Mouse (Mus musculus) left cerebral cortex, postnatal 36 days (tissue): ENCODE measurements around the gene Tbc1d10a. TPM values are rescaled to one million over a fixed set of nuclear protein-coding genes. Genes with fewer than 3 reads are reported as not detected.

Experiments used
- DNase-seq, 2 experiments: peaks; one replicate each; pipeline ENCODE4 v3.0.0; 2021 to 2022; ENCODE audit warnings: low spot score in 2 of 2, mixed read lengths in 1 of 2
- intact Hi-C: fragments of 180-260 bp; cut with DNase I; formaldehyde crosslinking; loops from one replicate; pipeline ENCODE4 v1.15.1; 2025
- total RNA-seq, 2 experiments: library from RNA; stranded (reverse); gene quantifications; 2 replicates each; pipeline ENCODE4 v1.2.3; 2021

Gene Tbc1d10a
- 10 to 100 TPM; 32.7 to 36.2 TPM for total RNA-seq

DNA sequence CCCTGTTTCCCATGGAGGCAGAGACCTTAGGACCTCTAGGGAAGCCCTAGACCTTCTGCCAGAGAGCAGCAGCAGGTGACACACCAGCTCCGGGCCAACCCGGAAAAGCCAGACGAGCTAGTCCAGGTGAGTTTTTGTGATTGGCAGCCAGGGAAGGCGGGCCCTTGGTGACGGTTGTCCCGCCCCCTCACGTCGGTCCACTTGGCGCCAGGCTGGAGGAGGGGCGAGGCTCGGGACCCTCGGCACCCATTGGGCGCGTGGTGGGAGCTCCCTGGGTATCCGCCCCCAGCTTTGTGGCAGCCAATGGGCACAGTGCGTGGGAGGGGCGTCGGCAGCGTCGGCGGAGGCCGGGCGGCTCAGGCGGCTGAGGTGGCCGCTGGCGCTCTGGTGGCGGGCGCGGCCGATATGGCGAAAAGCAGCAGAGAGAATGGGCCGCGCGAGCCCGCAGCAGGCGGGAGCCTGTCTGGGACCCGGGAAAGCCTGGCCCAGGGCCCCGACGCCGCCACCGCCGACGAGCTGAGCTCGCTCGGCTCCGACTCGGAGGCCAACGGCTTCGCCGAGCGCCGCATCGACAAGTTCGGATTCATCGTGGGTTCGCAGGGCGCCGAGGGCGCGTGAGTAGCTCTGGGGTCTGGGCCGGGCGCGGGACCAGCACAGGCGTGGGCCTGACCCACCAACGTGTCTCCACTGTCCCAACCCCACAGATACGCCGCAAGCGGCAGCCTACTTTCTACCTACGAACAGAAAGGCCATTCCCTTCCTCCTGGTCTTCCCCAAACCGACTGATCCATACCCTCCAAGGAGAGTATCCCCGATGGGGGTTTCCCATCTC is at the start of gene Tbc1d10a:
Tbc1d10a (plus strand) TSS at position 304 of the 832 bp plus-strand sequence.
- intact Hi-C loops: no loop called here

DNA sequence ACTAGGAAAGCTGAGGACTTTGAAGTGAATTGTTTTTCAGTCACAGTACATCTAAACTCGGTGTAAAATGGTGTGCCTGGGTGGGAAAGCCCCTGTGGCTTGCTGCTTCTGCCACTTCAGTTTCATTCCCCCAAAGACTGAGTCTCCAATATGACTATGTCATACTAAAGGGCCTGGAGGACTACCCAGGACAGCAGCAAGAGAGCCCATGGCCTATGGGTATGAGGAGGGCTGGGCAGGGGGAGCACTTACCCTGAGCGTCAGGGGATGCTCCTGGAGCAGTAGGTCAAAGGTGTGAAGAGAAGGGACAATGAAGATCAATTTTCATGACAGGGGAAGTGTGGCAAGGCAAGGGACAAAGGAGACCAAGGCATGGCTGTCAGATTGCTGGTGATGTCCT is 47.6 kb upstream of the Tbc1d10a start:
- DNase-seq: no peak
- intact Hi-C loops: loop anchor here (5.0 to 10.0 kb wide), 2 partner anchors 43 to 276 kb away; no protein-coding TSS in a partner anchor

More for the DNA sequence above, at the start of gene Tbc1d10a:
- DNase-seq: peak; percentile 98

DNA sequence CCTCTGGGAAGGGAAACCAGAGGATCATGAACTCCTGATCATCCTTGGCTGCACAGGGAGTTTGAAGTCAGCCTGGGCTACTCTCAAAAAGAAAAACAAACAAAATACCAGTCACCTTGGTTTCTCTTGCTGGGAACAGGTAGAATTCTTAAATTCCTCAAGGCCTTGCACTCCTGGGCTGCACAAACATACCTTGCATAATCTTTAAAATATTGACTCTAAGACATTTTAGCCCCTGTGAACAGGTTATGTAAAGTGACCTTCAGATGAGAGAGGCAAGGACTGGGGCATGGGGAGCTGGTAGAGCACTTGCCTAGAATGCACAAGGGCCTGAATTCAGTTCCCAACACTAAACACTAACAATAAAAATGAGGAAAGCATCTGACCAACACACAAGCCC is 45.1 kb upstream of the Tbc1d10a start:
- DNase-seq: no peak
- intact Hi-C loops: no loop called here

DNA sequence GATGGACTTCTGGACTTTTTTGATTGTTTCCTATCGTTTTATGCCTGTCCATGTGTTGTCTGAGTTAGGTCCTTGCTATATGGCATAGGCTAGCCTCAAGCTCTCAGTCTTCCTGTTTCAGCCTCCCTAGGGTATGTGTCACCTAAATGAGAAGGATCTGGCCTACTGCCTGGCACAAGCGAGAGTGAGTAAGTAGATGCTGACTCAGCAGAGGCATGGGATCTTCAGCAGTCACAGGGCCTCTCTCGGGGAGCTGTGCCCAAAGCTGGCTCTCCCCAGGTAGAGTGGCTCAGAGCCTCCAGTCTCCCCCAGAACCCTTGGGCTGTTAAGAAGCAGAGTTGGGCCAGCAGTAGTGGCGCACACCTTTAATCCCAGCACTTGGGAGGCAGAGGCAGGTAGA is 44.2 kb upstream of the Tbc1d10a start:
- DNase-seq: no peak
- intact Hi-C loops: no loop called here

DNA sequence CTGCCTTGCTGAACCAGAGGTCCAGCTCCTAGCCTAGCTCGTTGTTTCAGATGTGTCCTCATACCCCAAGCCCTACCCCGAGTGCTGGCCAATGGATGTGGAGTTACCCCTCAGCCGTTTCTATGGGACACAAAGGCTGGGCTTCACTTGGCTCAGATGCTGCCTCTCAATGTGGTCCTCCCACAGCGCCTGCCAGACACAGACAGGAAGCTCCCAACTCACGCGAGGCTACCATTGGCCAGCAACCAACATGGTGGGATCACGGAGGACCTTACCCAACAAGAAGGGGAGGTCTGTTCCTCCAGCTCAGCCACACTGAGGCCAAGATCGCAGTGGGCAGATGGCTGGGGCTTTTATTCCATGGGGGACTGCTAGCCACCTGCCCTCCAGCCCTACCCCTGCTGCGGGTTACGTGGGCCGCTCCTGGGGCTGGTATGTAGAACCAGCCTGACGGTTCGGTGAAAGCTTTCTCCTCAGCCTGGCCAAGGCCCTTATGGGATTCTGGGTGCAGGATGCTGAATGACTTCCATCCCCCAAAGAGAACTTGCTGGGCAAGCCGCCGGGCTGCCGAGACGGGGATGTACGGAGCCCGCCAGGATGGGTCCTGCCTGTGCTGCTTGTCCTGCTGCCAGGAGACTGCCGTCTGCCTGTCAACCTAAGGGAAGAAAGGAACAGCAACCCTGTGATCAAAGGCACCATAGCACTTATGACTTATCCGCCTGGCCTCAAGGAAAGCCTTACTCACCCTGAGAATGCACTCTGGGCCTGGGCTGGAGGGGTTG is 43.1 kb upstream of the Tbc1d10a start:
- intact Hi-C loops: no loop called here
- no peak for DNase-seq

DNA sequence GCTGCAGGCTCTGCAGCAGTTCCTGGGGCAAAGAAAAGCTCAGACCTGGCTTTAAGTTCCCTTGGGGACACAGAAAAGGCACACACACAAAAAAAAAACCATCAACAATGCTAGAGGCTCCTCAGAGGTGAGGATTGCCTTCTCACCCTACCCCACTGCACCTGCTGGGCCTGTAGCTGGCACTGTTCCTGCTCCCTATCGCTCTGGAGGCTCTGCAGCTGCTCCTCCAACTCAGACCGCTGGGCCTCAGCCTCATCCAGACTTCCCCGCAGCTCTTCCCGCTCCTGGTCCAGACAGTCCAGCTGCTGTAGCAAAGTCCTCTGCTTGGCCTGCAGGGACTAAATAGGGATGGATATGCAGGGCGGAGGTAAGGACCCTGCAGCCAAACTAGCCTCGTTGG is 40.2 kb upstream of the Tbc1d10a start:
- DNase-seq: no peak
- intact Hi-C loops: no loop called here

DNA sequence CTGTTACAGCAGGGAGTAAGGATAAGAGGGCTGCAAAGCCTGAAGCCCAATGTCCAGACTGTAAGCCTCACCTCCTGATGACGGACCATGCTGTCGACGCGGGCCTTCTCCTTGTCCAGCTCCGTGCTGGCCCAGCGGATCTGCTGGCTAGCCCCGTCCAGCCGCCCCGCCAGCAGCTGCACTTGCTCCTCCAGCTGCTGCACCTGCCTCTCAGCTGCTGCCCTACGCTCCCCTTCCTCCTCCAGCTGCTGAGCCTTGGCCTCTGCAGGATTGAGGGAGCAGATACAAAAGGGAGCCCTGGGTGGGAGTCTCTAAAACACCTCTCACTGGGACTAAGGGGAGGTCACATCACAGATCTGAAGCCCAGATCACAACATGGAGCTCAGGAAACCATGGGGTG is 39.5 kb upstream of the Tbc1d10a start:
- no peak for DNase-seq

DNA sequence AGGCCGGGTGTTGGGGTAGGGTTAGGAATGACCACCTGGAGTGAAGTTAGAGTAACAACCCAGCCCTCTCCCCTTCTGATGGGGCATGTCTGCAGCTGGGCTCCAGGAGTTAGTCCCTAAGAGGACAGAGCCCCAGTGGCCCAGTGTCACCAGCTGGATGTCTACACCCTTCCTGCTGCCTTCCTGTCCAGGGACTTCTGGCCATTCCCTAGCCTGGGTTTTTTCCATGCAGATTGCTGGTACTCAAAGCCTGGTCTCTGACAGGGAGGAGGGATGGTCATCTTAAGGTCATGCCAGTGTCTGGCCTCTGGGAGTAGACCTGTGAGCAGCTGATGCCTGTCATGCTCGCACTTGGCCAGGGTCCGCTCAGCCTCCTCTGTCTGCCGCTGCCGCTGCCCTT is 38.5 kb upstream of the Tbc1d10a start:
- intact Hi-C loops: no loop called here
- DNase-seq: no peak

More for the DNA sequence above, 39.5 kb upstream of the Tbc1d10a start:
- intact Hi-C loops: no loop called here

DNA sequence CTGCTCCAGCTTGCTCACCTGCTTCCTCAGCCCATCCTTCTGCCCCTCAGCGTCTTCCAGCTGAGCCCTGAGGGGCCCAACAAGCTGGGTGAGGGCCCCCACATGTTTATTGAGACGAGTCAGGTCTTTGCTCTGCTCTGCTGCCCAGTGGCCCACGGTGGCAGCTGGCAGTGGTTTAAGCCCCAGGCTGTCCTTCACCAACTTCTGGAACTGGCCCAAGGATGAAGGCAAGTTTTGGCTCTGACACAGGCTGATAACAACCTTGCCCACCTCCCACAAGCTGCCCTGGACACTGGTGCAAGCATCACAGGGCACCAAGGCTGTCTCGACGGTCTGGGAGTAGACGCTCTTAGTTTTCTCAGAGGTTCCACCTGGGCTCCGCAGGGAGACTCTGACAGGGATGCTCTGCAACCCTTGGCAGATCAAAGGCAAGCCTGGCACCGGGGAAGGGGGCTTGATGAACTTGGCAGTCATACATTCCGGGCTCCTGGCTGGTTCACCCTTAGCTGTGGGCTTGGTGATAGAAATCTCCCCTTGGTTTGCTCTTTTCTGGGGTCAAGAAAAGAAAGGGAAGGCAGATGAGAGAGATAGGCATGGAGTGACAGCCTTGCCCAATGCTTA is 37.9 kb upstream of the Tbc1d10a start:
- intact Hi-C loops: no loop called here
- no peak for DNase-seq

DNA sequence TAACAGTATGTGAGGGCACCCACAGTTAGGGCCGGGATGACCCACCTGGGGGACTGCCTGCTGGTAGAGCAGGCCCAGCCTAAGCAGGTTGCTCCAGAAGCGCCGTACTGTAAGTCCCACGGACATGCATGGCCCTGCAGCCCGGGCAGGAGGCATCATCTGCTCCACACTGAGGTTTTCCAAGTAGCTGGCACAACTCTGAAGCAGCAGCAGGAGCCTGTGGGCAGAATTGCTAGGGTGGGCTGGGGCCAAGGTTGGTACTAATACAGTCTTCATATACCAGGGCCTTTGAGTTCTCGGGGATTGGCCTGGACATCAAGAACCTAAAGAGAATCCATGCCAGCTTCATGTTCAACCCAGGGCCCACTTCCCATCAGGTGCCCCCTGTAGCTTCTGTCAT is 36.7 kb upstream of the Tbc1d10a start:
- intact Hi-C loops: no loop called here
- no peak for DNase-seq

DNA sequence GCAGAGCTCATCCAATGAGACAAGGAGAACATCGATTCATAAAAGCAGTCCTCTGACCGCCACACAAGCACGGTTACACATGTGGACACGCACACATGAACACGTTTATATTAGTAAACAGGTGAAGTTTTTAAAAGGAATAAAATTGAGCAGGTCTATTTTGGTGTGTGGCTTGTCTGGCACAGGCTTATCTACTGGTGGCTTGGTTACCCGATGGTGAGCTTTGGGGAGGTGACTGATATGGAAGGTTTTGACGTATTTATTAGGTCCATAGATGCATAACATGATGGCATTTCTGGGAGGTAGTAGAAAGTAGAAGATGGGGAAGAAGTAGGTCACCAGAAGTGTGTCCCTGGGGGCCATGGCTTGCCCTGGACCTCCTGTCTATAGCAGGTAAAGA is 32.9 kb upstream of the Tbc1d10a start:
- intact Hi-C loops: no loop called here
- DNase-seq: no peak

DNA sequence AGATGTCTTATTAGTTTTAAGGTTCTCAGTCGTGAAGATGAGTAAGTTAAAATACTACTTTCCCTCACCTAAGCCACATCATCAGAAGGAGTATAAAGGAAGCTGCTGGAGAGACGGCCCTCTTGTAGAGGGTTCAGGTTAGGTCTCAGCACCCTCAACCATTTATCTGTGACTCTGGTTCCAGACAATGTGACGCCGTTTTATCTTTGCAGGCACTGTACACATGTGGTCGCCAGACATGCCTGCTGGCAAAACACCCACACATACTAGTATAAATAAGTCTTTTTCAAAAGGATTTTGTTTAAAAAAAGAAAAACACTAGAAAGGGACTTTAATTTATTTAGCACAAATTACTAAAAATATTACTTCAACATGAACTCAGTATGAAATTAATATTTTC is 30.9 kb upstream of the Tbc1d10a start:
- intact Hi-C loops: no loop called here
- DNase-seq: no peak

DNA sequence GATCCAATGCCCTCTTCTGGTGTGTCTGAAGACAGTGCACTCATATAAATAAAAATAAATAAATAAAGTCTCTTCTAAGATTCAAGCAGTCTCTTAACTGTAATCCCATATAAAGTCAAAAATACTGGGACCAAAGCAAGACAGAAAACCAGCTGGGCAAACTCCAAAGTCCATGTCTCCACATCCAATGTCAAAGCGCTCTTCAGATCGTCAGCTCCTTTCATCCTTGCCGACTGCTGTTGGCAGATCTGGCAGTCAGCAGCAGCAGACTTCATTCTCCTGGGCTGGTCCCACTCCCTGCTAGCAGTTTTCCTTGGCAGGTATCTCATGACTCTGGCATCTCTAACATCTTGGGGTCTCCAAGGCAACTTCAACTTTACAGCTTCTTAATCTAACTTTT is 27.9 kb upstream of the Tbc1d10a start:
- no peak for DNase-seq
- intact Hi-C loops: no loop called here

DNA sequence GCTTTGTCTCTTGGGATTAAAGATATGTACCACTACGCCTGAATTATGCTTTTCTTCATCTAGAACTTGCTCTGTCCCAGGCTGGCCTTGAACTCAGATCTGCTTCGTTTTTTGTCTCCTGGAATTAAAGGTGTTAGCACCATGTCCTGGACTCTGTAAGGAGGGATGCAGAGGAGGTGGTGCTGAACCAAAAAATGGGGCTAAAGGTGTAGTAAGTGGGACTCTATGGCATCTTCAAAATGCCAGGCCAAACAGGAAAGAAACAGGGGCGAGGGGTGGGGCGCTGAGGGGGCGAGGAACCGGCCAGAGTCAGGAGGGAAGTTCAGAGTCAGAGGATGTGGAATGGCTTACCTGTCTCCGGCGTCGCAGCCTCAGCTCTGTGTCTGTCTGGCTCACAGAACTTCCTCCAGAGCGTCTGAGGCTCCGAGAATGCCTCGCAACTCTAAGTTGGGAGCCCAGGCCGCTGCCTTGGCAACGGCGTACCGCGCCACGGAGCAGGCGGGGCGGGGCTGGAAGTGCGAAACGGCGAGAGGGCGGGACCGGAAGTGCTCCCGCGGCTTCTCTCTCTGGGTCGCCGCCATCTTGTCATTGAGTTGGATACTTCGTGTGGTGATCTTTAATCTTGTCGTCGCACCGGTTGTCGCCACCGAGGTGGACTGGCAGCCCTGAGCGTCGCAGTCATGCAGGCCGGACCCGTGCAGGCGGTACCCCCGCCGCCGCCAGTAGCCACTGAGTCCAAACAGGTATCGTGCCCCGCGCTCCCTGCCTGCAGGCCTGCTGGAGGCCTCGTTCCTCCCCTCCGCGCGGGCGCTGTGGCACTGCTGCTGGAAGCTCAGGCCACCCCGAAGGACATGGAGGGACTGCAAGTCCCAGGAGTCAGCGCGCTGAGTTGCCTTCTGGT is 26.5 kb upstream of the Tbc1d10a start, which contains the start of the genes Ccdc157 and Sf3a1:
Ccdc157 (minus strand) TSS at position 486 of the 901 bp plus-strand sequence.
Sf3a1 (plus strand) TSS at position 543 of the 901 bp plus-strand sequence.
- intact Hi-C loops: loop anchor here (2.0 kb wide), 1 partner anchor 25 kb away; the partner anchor contains the start of gene Rnf215
- DNase-seq: peak; percentile 93 to 95

DNA sequence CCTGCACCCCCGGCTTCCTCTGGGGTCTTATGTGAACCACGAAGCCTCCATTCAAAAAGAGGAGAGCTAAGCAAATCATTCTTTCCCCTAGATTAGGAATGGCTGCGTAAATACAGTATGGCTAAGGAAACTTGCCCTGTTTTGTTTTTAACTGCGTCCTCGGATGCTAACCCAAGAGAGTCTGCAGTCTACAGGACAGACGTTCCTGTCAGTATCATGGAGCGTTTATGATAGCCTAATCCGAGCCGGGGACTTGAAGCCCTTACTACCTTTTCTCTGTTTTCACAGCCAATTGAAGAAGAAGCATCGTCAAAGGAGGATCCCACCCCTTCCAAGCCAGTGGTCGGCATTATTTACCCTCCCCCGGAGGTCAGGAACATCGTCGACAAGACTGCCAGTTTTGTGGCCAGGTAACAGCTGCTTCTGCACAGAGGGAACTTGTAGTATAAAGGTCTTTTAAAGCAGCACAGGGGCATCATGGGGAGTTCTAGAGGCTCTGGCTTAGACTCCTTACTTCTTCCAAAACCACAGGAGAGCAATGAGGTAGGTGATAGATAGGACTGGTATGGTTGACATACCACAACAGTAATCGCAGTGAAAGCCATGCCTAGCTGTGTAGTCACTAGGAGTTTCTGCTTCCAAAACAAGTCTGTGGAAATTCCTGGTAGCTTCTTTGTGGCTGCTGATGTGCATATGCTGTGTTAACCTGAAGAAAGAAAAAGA is 25.7 kb upstream of the Tbc1d10a start:
- intact Hi-C loops: loop anchor here (2.0 kb wide), 1 partner anchor 26 kb away; the partner anchor contains the start of gene Rnf215
- no peak for DNase-seq

DNA sequence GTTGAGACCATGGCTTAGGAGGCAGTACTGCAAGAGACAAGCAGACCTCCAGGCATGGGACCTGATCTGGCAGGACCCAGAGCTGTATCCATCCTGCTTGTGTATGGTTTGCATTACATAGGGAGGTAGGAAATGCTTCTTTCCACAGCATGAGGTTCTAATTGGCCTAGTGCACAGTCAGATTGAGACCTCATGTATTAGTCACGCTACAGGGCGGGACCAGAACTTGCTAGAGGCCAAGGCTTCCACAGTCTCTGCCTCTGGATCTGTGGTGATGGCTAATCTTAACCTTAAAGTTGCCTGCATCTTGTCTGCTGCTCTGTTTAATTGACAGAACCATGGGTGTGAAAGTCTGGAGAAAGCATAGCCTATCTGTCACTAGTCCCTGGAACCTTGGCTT is 21.9 kb upstream of the Tbc1d10a start:
- no peak for DNase-seq
- intact Hi-C loops: no loop called here

DNA sequence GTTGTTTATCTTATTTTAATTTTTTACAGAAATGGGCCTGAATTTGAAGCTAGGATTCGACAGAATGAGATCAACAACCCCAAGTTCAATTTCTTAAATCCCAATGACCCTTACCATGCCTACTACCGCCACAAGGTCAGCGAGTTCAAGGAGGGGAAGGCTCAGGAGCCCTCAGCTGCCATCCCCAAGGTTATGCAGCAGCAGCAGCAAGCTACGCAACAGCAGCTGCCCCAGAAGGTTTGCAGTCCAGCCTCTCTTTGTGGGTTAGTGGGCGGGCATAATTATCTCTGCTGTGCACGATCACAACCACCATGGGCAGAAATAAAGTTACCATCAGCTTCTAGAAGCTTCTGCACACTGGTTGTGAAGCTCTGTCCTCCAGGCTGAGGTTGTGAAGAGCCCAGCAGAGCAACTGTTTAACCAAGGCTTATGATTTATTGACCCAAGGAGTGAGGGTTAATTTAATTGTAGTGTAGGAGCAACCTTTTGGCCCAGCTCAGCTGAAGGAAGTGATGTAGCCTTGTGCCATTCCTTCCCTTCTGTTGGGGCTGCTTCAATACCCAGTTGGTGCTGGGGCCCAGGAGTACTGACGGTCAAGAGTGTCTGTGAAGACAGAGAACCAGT is 20.0 kb upstream of the Tbc1d10a start:
- intact Hi-C loops: no loop called here
- DNase-seq: no peak

DNA sequence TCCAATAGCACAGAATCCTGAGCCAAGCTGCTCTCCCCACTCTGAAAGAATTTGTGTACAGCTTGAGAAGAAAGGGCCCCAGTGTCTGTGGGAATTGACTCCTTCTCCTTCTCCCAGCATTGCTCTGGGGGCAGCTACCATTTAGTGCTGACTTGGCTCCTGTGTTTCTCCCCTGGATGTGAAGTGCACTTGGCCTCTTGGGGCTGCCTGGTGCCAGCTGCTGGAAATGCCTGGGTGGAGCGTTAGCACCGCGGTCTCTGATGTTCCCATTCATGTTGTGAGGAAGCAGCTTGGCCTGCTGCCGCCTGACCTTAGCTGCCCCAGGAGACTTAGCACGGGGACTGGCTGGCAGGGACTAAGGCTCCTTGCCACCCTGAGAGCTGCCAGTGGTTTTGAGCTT is 12.0 kb upstream of the Tbc1d10a start:
- intact Hi-C loops: no loop called here
- peak; percentile 34 to 53 for DNase-seq
